Mouse (Mus musculus): ENCODE results near the gene Hist1h2ad.

GRCm38 (mm10) chr13:23564482-23564881, 9.7 kb upstream of the Hist1h2ad start:
- TF ChIP-seq CTCF (IDR thresholded peaks at IDR 0.05; ENCODE audit: borderline replicate concordance, insufficient read depth, low read length) (no peak), POLR2A (IDR thresholded peaks at IDR 0.05; ENCODE audit: low read depth, low read length) (no peak)

Measured in embryonic fibroblast, embryonic 13.5 days (primary cell).